Mouse (Mus musculus): ENCODE results near the gene Tmprss11b. TPM values are rescaled to one million over a fixed set of nuclear protein-coding genes. Genes with fewer than 3 reads are reported as not detected.

The Tmprss11b gene
- polyA plus RNA-seq, 1 experiment from 2014 or later: not detected

GRCm38 (mm10) chr5:86630700-86631099, 45.5 kb downstream of the Tmprss11b start:
- no peak overlapping the region for H3K4me2 ChIP-seq (ENCODE audit: low read depth)
- ATAC-seq (ENCODE audit: insufficient read depth, low FRiP score, low TSS enrichment) (no peak), DNase-seq (ENCODE audit: low spot score) (no peak)
- WGBS: 77% methylated on average over 2 of the region's 2 CpGs
- no peak overlapping the region for H3K4me3 ChIP-seq (ENCODE audit: low read depth, low read length)
- no peaks in the 10 kb centered on the region for H3K36me3 ChIP-seq (ENCODE audit: control insufficient read depth, insufficient read depth, low read length)
- no peak overlapping the region for H3K9ac ChIP-seq (ENCODE audit: low read length)
- H3K27me3 ChIP-seq (ENCODE audit: control insufficient read depth, insufficient read depth, low read length): no peaks in the 10 kb centered on the region
- no peaks in the 10 kb centered on the region for H3K9me3 ChIP-seq (ENCODE audit: control insufficient read depth, low read length)
- H3K4me1 ChIP-seq (ENCODE audit: control insufficient read depth, insufficient read depth, low read length): no peaks in the 10 kb centered on the region
- H3K27ac ChIP-seq (ENCODE audit: low read depth, low read length): no peak overlapping the region

GRCm38 (mm10) chr5:86621778-86622177, 54.4 kb downstream of the Tmprss11b start:
- ATAC-seq (ENCODE audit: insufficient read depth, low FRiP score, low TSS enrichment) (no peak), DNase-seq (ENCODE audit: low spot score) (no peak)
- no peak overlapping the region for H3K4me3 ChIP-seq (ENCODE audit: low read depth, low read length)
- no peaks in the 10 kb centered on the region for H3K9me3 ChIP-seq (ENCODE audit: control insufficient read depth, low read length)
- H3K36me3 ChIP-seq (ENCODE audit: control insufficient read depth, insufficient read depth, low read length): no peaks in the 10 kb centered on the region
- H3K27me3 ChIP-seq (ENCODE audit: control insufficient read depth, insufficient read depth, low read length): no peaks in the 10 kb centered on the region
- no peak overlapping the region for H3K4me2 ChIP-seq (ENCODE audit: low read depth)
- 84% methylated on average over 1 of the region's 1 CpGs for WGBS
- no peak overlapping the region for H3K9ac ChIP-seq (ENCODE audit: low read length)
- H3K4me1 ChIP-seq (ENCODE audit: control insufficient read depth, insufficient read depth, low read length): no peaks in the 10 kb centered on the region
- H3K27ac ChIP-seq (ENCODE audit: low read depth, low read length): no peak overlapping the region

Other genes with a start within 250 kb of the Tmprss11b start
- not detected in 2 replicates for gene Tmprss11a, start 207.4 kb downstream of the Tmprss11b start, polyA plus RNA-seq (2014; fragmentation: Nextera tagmentation; extraction: Ambion mirVana)
- gene Tmprss11g, start 157.8 kb downstream of the Tmprss11b start, polyA plus RNA-seq (2014; fragmentation: Nextera tagmentation; extraction: Ambion mirVana): not detected in 2 replicates
- 0.08 TPM in 1 of 2 replicates, not detected in the other for gene Tmprss11f, start 43.9 kb downstream of the Tmprss11b start, polyA plus RNA-seq (2014; fragmentation: Nextera tagmentation; extraction: Ambion mirVana)
- not detected in 2 replicates for gene Tmprss11e, start 69.5 kb upstream of the Tmprss11b start, polyA plus RNA-seq (2014; fragmentation: Nextera tagmentation; extraction: Ambion mirVana)
- 54.6 and 56.5 TPM in 2 replicates for gene Ythdc1, start 127.9 kb upstream of the Tmprss11b start, polyA plus RNA-seq (2014; fragmentation: Nextera tagmentation; extraction: Ambion mirVana)
- gene Ugt2b34, start 230.6 kb upstream of the Tmprss11b start, polyA plus RNA-seq (2014; fragmentation: Nextera tagmentation; extraction: Ambion mirVana): not detected in 2 replicates